8 mouse cellular contexts compared by ENCODE assay signal in genomic region chr11:76622152-76622565, GRCm38 (mm10). TPM values are rescaled to one million over a fixed set of nuclear protein-coding genes. Genes with fewer than 3 reads are reported as not detected.
A peak's percentile ranks its signal among the peaks of the same experiment; 100 is the strongest.
DNase-seq lines count a peak whose midpoint lies in the region; ATAC-seq and TF ChIP-seq lines count a peak whose summit lies in the region.

Abr (minus strand) TSS chr11:76622314.

- H3K9me3 ChIP-seq in forebrain, postnatal 0 days (ENCODE audit: low read length) = no peaks in the 10 kb centered on the region
- H3K9me3 ChIP-seq in hindbrain, embryonic 16.5 days (ENCODE audit: control insufficient read depth, low read length) = no peaks in the 10 kb centered on the region
- H3K9me3 ChIP-seq in megakaryocyte, embryonic 14.5 days = peaks cover 4% of the 10 kb centered on the region

- DNase-seq in cerebellum, postnatal 10 days = peak; percentile 74 to 75
- DNase-seq in cerebellum, adult 11-12 months = no peak
- peak; percentile 67 to 79 for DNase-seq in adrenal gland, postnatal 36 days
- DNase-seq in forebrain, postnatal 0 days = peak; percentile 48
- DNase-seq in left cerebral cortex, postnatal 14 days (ENCODE audit: low spot score in 2 of 2) = peak in 1 of 2 experiments; percentile 28
- DNase-seq in spleen, adult 2 months (ENCODE audit: low read depth in 1 of 2, low spot score in 2 of 2) = peak in 1 of 2 experiments; percentile 9

- peaks cover 8% of the 10 kb centered on the region; the same call in 1 of the 2 replicates for H3K4me1 ChIP-seq in forebrain, postnatal 0 days (ENCODE audit: insufficient read depth)
- peaks cover 19% of the 10 kb centered on the region for H3K4me1 ChIP-seq in hindbrain, embryonic 16.5 days (ENCODE audit: control insufficient read depth, insufficient read depth, low read depth, low read length)
- peaks cover 20% of the 10 kb centered on the region for H3K4me1 ChIP-seq in megakaryocyte, embryonic 14.5 days
- peaks cover 17% of the 10 kb centered on the region for H3K4me1 ChIP-seq in spleen, adult 2 months (ENCODE audit: control insufficient read depth, insufficient read depth, insufficient read length)

- TF ChIP-seq POLR2A in spleen, adult 2 months (IDR thresholded peaks at IDR 0.05; ENCODE audit: low read depth, low read length) = no peak

- no peak within 1 kb of the TSS for H3K27ac ChIP-seq in forebrain, postnatal 0 days (ENCODE audit: low read depth, low read length)
- no peak within 1 kb of the TSS; the same call in 1 of the 2 replicates for H3K27ac ChIP-seq in hindbrain, embryonic 16.5 days (ENCODE audit: low read depth, low read length)
- peak within 1 kb of the TSS; percentile 28; the same call in 1 of the 2 replicates for H3K27ac ChIP-seq in spleen, adult 2 months (ENCODE audit: insufficient read depth, low read length)

- intact Hi-C loops in left cerebral cortex, postnatal 14 days (cut with DNase I) = no loop called here

- peak; percentile 42; the same call in 1 of the 2 replicates for ATAC-seq in forebrain, postnatal 0 days
- peak; percentile 48 for ATAC-seq in hindbrain, embryonic 16.5 days

- peak within 1 kb of the TSS; percentile 100 for H3K4me2 ChIP-seq in forebrain, postnatal 0 days (ENCODE audit: low read depth)
- peak within 1 kb of the TSS; percentile 100 for H3K4me2 ChIP-seq in hindbrain, embryonic 16.5 days (ENCODE audit: low read length)

- 0% methylated on average over 31 of the region's 31 CpGs for WGBS in forebrain, postnatal 0 days
- WGBS in hindbrain, embryonic 16.5 days = 0% methylated on average over 30 of the region's 31 CpGs
- WGBS in spleen, adult 2 months = 1% methylated on average over 31 of the region's 31 CpGs

- no peaks in the 10 kb centered on the region for H3K36me3 ChIP-seq in forebrain, postnatal 0 days (ENCODE audit: insufficient read depth)
- H3K36me3 ChIP-seq in hindbrain, embryonic 16.5 days (ENCODE audit: control insufficient read depth, insufficient read depth, low read length) = no peaks in the 10 kb centered on the region
- H3K36me3 ChIP-seq in megakaryocyte, embryonic 14.5 days (replicated peaks; ENCODE audit: low read length) = no peaks in the 10 kb centered on the region
- H3K36me3 ChIP-seq in spleen, adult 2 months (ENCODE audit: control insufficient read depth, insufficient read depth, low read length) = no peaks in the 10 kb centered on the region

- peak; percentile 48 for TF ChIP-seq CTCF in forebrain, postnatal 0 days (IDR thresholded peaks at IDR 0.05; ENCODE audit: low read depth)
- no peak for TF ChIP-seq CTCF in spleen, adult 2 months (IDR thresholded peaks at IDR 0.05; ENCODE audit: extremely low read depth, insufficient read depth, insufficient read length, insufficient replicate concordance)

- H3K4me3 ChIP-seq in forebrain, postnatal 0 days (ENCODE audit: low read depth, low read length) = peak within 1 kb of the TSS; percentile 61
- peak within 1 kb of the TSS; percentile 62 for H3K4me3 ChIP-seq in hindbrain, embryonic 16.5 days (ENCODE audit: low read length)
- peak within 1 kb of the TSS; percentile 90 for H3K4me3 ChIP-seq in megakaryocyte, embryonic 14.5 days (replicated peaks)
- H3K4me3 ChIP-seq in spleen, adult 2 months (ENCODE audit: extremely low read depth, insufficient read depth, insufficient read length) = peak within 1 kb of the TSS; percentile 58

- peaks cover 8% of the 10 kb centered on the region for H3K27me3 ChIP-seq in forebrain, postnatal 0 days (ENCODE audit: insufficient read depth, low read length)
- H3K27me3 ChIP-seq in hindbrain, embryonic 16.5 days (replicated peaks; ENCODE audit: control insufficient read depth, insufficient read depth, low read length) = peaks cover 6% of the 10 kb centered on the region
- H3K27me3 ChIP-seq in megakaryocyte, embryonic 14.5 days (replicated peaks) = peaks cover 95% of the 10 kb centered on the region
- H3K27me3 ChIP-seq in spleen, adult 2 months (ENCODE audit: control insufficient read depth, insufficient read depth, low read length) = peaks cover 9% of the 10 kb centered on the region

- peak within 1 kb of the TSS; percentile 57 for H3K9ac ChIP-seq in forebrain, postnatal 0 days
- peak within 1 kb of the TSS; percentile 76 for H3K9ac ChIP-seq in hindbrain, embryonic 16.5 days (ENCODE audit: low read depth, low read length)

RNA-seq across cellular contexts. Expression of gene Abr, which starts in this region (rescaled TPM):
- total RNA-seq in adrenal gland, postnatal 36 days (2021) = 10 to 100 TPM; 54.6 to 63.5 TPM
- total RNA-seq in forebrain, postnatal 0 days (2014; rRNA removed) = 241 and 262 TPM in 2 replicates
- polyA plus RNA-seq in forebrain, postnatal 0 days (2015; fragmentation: Nextera tagmentation; extraction: Ambion mirVana) = 99.1 and 110 TPM in 2 replicates
- 85.2 and 102 TPM in 2 replicates for polyA plus RNA-seq in hindbrain, embryonic 16.5 days (2015; fragmentation: Nextera tagmentation; extraction: Ambion mirVana)
- 100 to 1,000 TPM; 424 to 443 TPM for total RNA-seq in left cerebral cortex, postnatal 14 days (2021)
- polyA plus RNA-seq in megakaryocyte, embryonic 14.5 days (2012; ENCODE audit: insufficient read depth, low replicate concordance) = 6.3 and 8.5 TPM in 2 replicates
- polyA plus RNA-seq in spleen, adult 2 months (2012; rRNA removed) = 37.2 and 41.9 TPM in 2 replicates
